Mouse (Mus musculus): ENCODE results near the gene Olfr884. TPM values are rescaled to one million over a fixed set of nuclear protein-coding genes. Genes with fewer than 3 reads are reported as not detected.

Olfr884 gene
- total RNA-seq (2021) = not detected
- long read RNA-seq, experiment 1 = 0 reads
- long read RNA-seq, experiment 2 = 0 reads

DNA sequence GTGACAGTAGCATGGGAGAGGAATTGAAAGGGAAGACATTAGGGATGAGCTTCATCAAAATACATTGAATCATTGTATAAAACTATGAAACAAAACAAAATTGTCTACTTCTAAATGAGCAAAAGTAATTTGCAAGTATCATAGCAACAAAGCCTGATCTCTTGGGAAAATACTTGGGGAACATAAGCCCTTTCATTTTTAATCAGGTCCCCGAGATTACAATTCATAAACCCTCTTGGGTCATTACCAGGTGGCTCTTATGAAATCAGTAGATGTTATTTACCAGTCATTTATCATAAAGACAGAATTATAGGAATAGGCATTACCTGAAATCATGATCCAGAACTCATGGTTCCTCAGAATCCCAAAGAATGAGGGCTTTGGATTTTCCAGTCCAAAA is at the start of gene Olfr884:
Gene Olfr884, plus strand, starts transcription at position 301 of the 400 bp plus-strand sequence.
- intact Hi-C loops (cut with DNase I; ENCODE audit: low total_unique reads) = no loop called here

GRCm38 (mm10) chr9:37998581-37999204 is 47.7 kb upstream of the Olfr884 start:
- DNase-seq = no peak
- intact Hi-C loops (cut with DNase I; ENCODE audit: low total_unique reads) = no loop called here

More for the DNA sequence above, at the start of gene Olfr884:
- DNase-seq = no peak

GRCm38 (mm10) chr9:38000021-38000420 is 46.3 kb upstream of the Olfr884 start:
- DNase-seq = no peak
- intact Hi-C loops (cut with DNase I; ENCODE audit: low total_unique reads) = no loop called here

DNA sequence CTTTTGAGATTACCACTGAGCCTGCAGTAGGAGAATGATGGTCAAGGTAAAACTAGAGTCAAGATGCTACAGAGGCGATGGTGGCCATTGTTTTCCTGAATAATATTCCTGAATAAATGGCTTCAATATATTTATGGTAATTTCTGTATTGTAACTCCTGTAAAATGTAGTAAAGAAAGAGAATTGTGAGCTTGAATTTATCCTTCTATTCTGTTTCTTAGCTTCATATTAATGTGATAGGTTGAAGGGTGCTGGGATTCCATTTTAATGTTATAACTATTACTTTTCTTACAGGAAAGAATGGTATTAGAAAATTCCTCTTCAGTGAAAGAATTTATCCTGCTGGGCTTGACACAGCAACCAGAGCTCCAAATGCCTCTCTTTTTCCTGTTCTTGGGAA is 20.8 kb upstream of the Olfr884 start, which contains the start of gene Olfr883:
Gene Olfr883, plus strand, starts transcription at position 301 of the 400 bp plus-strand sequence.
- DNase-seq = no peak
- intact Hi-C loops (cut with DNase I; ENCODE audit: low total_unique reads) = no loop called here

- intact Hi-C loops (cut with DNase I; ENCODE audit: low total_unique reads) = no loop called here
- no peak for DNase-seq
Measured at GRCm38 (mm10) chr9:38061022-38061421, 14.7 kb downstream of the Olfr884 start, which contains the start of gene Olfr885. TSS of gene Olfr885 (plus strand) at chr9:38061322.

DNA sequence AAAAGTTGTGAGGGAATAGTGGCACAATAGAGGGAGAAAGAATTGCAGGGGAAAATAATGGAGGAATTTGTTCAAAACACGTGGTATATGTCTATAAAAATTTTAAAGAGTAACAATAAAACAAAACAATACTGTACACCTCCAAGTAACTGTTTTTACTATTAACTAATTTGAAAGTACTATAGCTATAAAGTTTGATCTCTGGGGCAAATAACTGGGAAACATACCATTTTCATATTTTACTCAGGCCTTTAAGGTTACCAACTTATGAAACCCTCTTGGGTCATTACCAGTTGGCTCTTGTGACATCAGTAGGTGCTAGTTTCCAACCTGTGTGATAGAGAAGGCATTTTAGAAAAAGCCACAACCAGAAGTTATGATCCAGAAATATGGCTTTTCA is 37.4 kb downstream of the Olfr884 start, which contains the start of gene Olfr887:
Gene Olfr887, plus strand, starts transcription at position 301 of the 400 bp plus-strand sequence.
- no peak for DNase-seq
- intact Hi-C loops (cut with DNase I; ENCODE audit: low total_unique reads) = no loop called here

Other genes starting within 250 kb of the Olfr884 start
- not detected for gene Olfr876, start 243.5 kb upstream of the Olfr884 start, total RNA-seq (2021)
- gene Olfr877, start 192.3 kb upstream of the Olfr884 start, total RNA-seq (2021) = not detected
- gene Olfr145, start 149.8 kb upstream of the Olfr884 start, total RNA-seq (2021) = not detected
- gene Olfr878, start 128.7 kb upstream of the Olfr884 start, total RNA-seq (2021) = not detected
- gene Olfr881, start 54.7 kb upstream of the Olfr884 start, total RNA-seq (2021) = not detected
- not detected for gene Olfr883, start 20.7 kb upstream of the Olfr884 start, total RNA-seq (2021)
- gene Olfr885, start 14.8 kb downstream of the Olfr884 start, total RNA-seq (2021) = not detected
- gene Olfr887, start 37.5 kb downstream of the Olfr884 start, total RNA-seq (2021) = not detected
- gene Olfr888, start 61.6 kb downstream of the Olfr884 start, total RNA-seq (2021) = not detected
- gene Olfr889, start 68.6 kb downstream of the Olfr884 start, total RNA-seq (2021) = not detected
- gene Olfr890, start 96.0 kb downstream of the Olfr884 start, total RNA-seq (2021) = not detected
- gene Olfr891, start 134.3 kb downstream of the Olfr884 start, total RNA-seq (2021) = not detected
- gene Olfr893, start 161.8 kb downstream of the Olfr884 start, total RNA-seq (2021) = not detected
- not detected for gene Olfr894, start 171.5 kb downstream of the Olfr884 start, total RNA-seq (2021)
- gene Olfr143, start 206.2 kb downstream of the Olfr884 start, total RNA-seq (2021) = not detected
- gene Olfr895, start 221.3 kb downstream of the Olfr884 start, total RNA-seq (2021) = not detected
- not detected for gene Olfr896-ps1, start 244.6 kb downstream of the Olfr884 start, total RNA-seq (2021)

Data from gastrocnemius, postnatal 14 days (tissue).